Mouse (Mus musculus): ENCODE results near the gene Ina. TPM values are rescaled to one million over a fixed set of nuclear protein-coding genes. Genes with fewer than 3 reads are reported as not detected.

Gene Ina
- total and polyA plus RNA-seq, 3 experiments, result not detected

DNA sequence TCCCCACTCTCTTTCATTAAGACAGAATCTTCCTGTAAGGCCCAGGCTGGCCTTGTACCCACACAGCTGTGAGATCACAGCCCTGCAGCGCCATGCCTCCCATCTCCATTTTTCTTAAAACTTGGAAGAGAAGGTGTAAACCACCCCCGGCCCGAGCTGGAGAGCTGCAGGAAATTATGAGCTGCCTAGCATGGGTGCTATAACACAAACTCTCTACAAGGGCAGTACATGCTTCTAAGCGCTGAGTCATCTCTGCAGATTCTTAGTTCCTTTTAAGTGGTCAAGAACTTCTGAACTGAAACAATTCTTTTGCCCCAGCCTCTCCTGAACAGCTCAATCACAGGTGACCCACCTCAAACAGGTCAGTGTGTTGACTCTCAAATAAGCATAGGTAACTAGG lies 20.4 kb downstream of the Ina start:
- no peaks in the 10 kb centered on the region for H3K79me2 ChIP-seq (ENCODE audit: control insufficient read depth, insufficient read depth, low read length, poor library complexity)
- DNase-seq (ENCODE audit: low read depth, low spot score), result no peak
- H3K4me1 ChIP-seq (ENCODE audit: control insufficient read depth in 1 of 2, insufficient read depth in 2 of 2, low read length in 2 of 2), result no peaks in the 10 kb centered on the region
- H3K27me3 ChIP-seq (ENCODE audit: control insufficient read depth in 1 of 2, insufficient read depth in 2 of 2, low read length in 2 of 2), result no peaks in the 10 kb centered on the region
- H3K4me3 ChIP-seq (ENCODE audit: control insufficient read depth in 1 of 2, insufficient read depth in 1 of 2, low read depth in 2 of 2, low read length in 2 of 2), result no peak overlapping the region
- no peak overlapping the region for H3K9ac ChIP-seq (ENCODE audit: control insufficient read depth, low read depth, low read length, poor library complexity, severe bottlenecking)
- H3K27ac ChIP-seq (ENCODE audit: control insufficient read depth, low read depth, low read length), result no peak overlapping the region
- H3K36me3 ChIP-seq (ENCODE audit: control insufficient read depth in 1 of 2, insufficient read depth in 2 of 2, low read length in 2 of 2), result peaks cover 5 to 40% of the 10 kb centered on the region in 2 experiments
- no peaks in the 10 kb centered on the region for H3K9me3 ChIP-seq (replicated peaks; ENCODE audit: insufficient read depth, low read length)
- TF ChIP-seq NRF1 (IDR thresholded peaks at IDR 0.05; ENCODE audit: insufficient read depth, low read depth, low read length, poor library complexity, severe bottlenecking) (no peak), HCFC1 (IDR thresholded peaks at IDR 0.05; ENCODE audit: low read depth, low read length) (no peak), MYC (IDR thresholded peaks at IDR 0.05; ENCODE audit: low read depth, low read length) (no peak), MAZ (IDR thresholded peaks at IDR 0.05; ENCODE audit: low read depth, low read length) (no peak), JUND (IDR thresholded peaks at IDR 0.05; ENCODE audit: low read depth, low read length) (no peak), GABPA (IDR thresholded peaks at IDR 0.05; ENCODE audit: low read depth, low read length) (no peak), ZKSCAN1 (IDR thresholded peaks at IDR 0.05; ENCODE audit: low read depth, low read length) (no peak), CTCF (IDR thresholded peaks at IDR 0.05 in 2 of 3, conservative IDR thresholded peaks at IDR 0.05 in 1 of 3; ENCODE audit: control insufficient read depth in 1 of 3, insufficient read depth in 1 of 3, low read depth in 2 of 3, low read length in 3 of 3, poor library complexity in 1 of 3, severe bottlenecking in 1 of 3) (no peak), TBP (IDR thresholded peaks at IDR 0.05; ENCODE audit: low read depth, low read length) (no peak), ZNF384 (IDR thresholded peaks at IDR 0.05; ENCODE audit: low read depth, low read length) (no peak), BHLHE40 (IDR thresholded peaks at IDR 0.05; ENCODE audit: borderline replicate concordance, low read depth, low read length) (no peak), TCF12 (IDR thresholded peaks at IDR 0.05; ENCODE audit: low read depth, low read length) (no peak), ZC3H11A (IDR thresholded peaks at IDR 0.05; ENCODE audit: low read depth, low read length) (no peak), TAL1 (IDR thresholded peaks at IDR 0.05; ENCODE audit: low read length) (no peak), MAX (IDR thresholded peaks at IDR 0.05; ENCODE audit: low read length) (no peak), POLR2AphosphoS5 (IDR thresholded peaks at IDR 0.05; ENCODE audit: borderline replicate concordance, low read depth, low read length) (no peak)

DNA sequence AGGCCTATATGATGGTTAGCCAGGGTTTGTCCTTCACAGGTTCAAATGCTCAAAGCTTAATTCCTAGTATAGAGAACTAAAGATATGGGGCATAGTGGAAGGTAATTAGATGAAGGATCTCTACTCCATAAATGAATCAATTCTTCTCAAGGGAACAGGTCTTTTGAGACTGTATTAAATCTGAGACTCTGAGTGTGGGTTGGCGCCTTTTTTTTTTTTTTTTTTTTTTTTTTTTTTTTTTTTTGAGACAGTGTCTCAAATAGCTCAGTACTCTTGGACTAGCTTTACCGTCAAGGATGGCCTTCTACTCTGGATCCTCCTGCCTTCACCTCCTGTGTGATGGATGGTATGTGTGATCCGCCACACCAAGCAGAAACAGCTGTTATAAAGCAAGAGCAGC lies 22.1 kb downstream of the Ina start:
- H3K79me2 ChIP-seq (ENCODE audit: control insufficient read depth, insufficient read depth, low read length, poor library complexity), result no peaks in the 10 kb centered on the region
- no peak for DNase-seq (ENCODE audit: low read depth, low spot score)
- no peak overlapping the region for H3K9ac ChIP-seq (ENCODE audit: control insufficient read depth, low read depth, low read length, poor library complexity, severe bottlenecking)
- no peak overlapping the region for H3K4me3 ChIP-seq (ENCODE audit: control insufficient read depth in 1 of 2, insufficient read depth in 1 of 2, low read depth in 2 of 2, low read length in 2 of 2)
- no peaks in the 10 kb centered on the region for H3K27me3 ChIP-seq (ENCODE audit: control insufficient read depth in 1 of 2, insufficient read depth in 2 of 2, low read length in 2 of 2)
- H3K36me3 ChIP-seq (ENCODE audit: control insufficient read depth in 1 of 2, insufficient read depth in 2 of 2, low read length in 2 of 2), result peaks cover 10 to 54% of the 10 kb centered on the region in 2 experiments
- no peak overlapping the region for H3K27ac ChIP-seq (ENCODE audit: control insufficient read depth, low read depth, low read length)
- no peaks in the 10 kb centered on the region for H3K4me1 ChIP-seq (ENCODE audit: control insufficient read depth in 1 of 2, insufficient read depth in 2 of 2, low read length in 2 of 2)
- peak; percentile 69 for TF ChIP-seq ZNF384 (IDR thresholded peaks at IDR 0.05; ENCODE audit: low read depth, low read length)
- no peak for TF ChIP-seq NELFE (IDR thresholded peaks at IDR 0.05; ENCODE audit: low read depth, low read length)
- no peaks in the 10 kb centered on the region for H3K9me3 ChIP-seq (replicated peaks; ENCODE audit: insufficient read depth, low read length)

Data from MEL (cell line).